Mouse (Mus musculus): Measurements from ENCODE around the gene Wapl.
A peak's percentile ranks its signal among the peaks of the same experiment; 100 is the strongest.

Wapl gene

DNA sequence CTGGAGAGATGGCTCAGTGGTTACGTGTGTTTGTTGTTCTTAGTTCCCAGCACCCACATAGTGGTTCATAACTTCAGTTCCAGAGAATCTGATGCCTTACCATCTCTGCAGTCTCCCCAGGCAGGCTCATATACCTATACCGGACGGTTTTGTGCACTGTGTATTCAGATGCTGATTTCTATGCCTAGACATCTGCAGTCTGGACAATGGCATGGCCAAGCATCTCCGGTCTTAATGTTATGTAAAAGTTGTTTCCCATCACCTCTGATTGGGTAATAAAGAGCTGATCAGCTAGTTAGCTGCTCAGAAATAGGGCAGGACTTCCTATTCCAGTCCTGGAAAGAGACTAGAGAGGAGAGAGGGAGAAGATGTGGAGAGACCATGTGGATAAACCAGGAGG is 20.2 kb downstream of the Wapl start:
- DNase-seq (ENCODE audit: low read depth, low spot score), result no peak

DNA sequence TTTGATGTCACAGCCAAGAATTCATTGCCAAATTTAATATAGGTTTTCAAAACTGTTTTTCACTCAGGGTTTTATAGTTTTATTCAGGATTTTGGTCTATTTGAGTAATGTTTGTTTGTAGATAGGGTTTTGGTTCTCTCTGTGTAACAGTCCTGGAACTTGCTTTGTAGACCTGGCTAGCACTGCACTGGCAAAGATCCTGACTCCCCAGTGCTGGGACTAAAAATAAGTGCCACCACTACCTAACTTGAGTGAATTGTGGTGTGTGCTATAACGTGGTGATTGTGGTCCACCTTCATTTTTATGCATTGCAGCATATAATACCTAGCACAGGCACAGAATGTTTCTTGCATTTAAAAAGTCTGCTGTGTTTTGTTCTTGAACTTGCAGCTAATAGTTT is 23.6 kb downstream of the Wapl start:
- DNase-seq (ENCODE audit: low read depth, low spot score), result no peak

DNA sequence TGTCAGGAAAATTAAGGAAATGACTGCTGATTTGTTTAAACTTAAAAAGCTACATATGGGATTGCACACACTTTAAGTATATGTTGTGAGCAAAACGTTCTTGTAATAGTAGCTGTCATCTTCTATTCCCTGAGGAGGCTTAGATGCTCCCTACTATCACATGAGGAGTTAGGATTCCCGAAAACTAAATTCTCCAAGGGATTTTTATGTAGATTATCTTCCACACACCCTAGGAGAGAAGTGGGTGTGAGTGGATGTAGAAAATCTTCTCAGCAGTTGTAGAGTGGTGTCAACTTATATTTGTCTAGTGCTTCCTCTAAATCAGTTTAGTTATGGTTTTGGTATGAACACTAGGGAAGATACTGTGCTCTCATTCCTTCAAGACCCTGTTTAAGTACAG is 36.5 kb downstream of the Wapl start:
- DNase-seq (ENCODE audit: low read depth, low spot score), result no peak

DNA sequence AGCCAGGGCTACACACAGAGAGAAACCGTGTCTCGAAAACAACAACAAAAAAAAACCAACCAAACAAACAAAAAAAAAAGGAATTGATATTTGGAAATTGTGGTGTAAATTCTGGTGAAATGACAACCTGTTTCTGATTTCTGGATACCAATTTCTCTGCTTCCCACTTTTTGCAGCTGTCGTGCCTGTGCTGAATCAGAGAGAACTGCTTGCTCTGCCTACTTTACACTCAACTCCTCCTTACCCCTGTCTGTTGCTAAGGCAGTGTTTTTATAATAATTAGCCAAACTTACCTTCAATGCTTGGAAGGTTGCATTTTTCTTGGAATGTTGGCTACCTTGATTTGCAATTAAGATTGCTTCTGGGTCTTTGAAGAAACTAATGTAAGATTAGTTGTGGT is 38.3 kb downstream of the Wapl start:
- DNase-seq (ENCODE audit: low read depth, low spot score), result no peak

DNA sequence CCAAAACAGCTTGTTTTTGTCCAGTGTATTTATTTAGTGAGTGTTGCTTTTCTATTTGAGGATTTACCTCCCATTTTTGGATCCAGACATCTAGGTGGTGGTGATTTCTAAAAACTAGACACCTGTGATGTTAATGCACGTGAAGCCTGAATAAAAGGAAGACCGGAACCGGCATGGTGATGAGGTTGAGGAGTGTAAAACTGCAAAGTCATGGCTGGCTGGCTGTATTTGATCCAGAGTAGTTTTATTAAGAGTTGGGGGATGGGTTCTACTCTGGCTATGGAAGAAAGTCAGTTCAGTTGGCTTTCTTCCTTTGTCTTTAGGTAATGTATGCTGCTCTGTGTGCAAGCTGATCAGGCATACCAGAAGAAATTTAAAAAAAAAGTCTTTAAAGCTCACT is 39.1 kb downstream of the Wapl start:
- no peak for DNase-seq (ENCODE audit: low read depth, low spot score)

DNA sequence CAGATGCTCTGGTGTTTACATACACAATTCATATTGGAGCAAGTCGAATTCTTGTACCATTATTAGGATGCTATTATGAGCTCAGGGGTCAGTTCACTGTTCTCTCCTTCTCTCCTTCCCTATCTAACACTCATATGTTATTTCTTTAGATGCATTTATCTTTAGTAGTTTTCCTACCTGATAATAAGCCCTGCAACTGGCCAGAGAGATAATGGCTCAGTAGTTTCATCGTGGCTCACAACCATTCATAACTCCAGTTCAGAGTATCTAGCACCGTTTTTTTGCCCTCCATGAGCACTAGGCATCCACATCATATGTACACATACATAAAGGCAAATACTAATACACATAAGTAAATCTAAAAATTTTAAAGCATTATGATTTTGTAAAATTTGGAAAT is 44.4 kb downstream of the Wapl start:
- DNase-seq (ENCODE audit: low read depth, low spot score), result no peak

DNA sequence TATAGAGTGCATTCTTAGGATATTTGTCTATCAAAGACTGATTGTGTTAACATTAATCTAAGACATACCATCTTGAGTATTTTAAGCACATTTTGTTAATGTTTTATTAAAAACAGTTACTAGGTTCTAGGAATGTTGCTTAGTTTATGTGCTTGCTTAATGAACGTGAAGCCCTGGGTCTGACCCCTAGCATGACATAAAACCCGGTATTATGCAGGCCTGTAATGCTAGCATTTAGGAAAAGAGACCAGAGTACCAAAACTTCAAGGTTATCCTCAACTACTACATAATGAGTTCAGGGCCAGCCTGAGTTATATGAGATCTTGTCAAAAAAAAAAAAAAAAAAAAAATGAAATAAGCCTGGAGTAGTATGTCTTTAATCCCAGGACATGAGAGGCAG is 54.0 kb downstream of the Wapl start:
- no peak for DNase-seq (ENCODE audit: low read depth, low spot score)

DNA sequence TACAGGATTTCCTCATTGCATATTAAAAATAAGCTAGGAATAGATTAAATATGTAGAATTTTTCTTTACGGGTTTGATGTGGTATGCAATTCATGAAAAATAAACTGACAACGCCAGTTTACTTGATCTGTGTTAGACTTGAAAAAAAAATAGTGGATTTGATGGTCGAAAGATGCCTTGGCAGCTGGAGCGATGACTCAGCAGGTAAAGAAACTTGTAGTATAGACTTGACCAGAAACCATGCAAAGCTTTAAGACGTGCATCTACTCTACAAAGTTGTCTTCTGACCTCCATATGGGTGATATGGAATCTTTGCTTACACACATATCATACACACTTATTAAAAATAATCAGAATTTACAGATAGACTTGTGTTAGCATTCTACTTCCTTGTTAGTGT is 61.7 kb downstream of the Wapl start:
- no peak for DNase-seq (ENCODE audit: low read depth, low spot score)

DNA sequence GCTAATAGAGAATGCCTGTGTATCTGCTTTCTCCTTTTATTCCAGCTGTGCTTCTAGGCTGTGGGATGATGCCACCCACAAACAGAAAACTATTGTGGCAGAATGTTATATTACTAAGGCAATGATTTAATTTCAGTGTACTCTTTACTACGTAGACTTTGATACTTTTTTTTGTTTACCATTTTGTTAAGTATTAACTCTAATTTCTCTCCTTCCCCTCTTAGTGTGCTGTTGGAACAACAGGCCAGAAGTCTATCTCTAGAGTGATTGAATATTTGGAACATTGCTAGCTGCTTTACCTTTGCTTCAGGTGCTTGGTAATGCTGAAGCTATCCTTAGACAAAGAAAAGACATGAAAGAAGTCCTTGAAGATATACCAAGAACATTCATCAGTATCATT is 71.7 kb downstream of the Wapl start:
- no peak for DNase-seq (ENCODE audit: low read depth, low spot score)

DNA sequence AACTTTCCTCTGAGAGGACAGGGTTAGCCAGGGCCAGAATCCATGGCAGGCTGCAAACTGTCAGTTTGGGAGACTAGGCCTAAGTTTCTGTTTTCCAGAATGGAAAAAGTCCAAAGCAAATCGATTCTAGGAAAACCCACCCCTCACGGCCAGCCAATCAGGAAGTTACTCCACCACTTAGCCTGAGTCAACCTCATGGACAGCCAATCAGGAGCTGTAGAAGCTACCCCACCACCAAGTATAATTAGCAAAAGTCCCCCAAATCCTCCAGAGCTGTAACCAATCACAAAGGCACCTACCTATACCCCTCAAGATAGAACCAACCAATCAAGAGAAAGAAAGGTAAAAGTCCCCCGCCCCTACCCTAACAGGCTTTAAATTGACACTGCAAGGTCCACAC is 82.0 kb downstream of the Wapl start:
- no peak for DNase-seq (ENCODE audit: low read depth, low spot score)

DNA sequence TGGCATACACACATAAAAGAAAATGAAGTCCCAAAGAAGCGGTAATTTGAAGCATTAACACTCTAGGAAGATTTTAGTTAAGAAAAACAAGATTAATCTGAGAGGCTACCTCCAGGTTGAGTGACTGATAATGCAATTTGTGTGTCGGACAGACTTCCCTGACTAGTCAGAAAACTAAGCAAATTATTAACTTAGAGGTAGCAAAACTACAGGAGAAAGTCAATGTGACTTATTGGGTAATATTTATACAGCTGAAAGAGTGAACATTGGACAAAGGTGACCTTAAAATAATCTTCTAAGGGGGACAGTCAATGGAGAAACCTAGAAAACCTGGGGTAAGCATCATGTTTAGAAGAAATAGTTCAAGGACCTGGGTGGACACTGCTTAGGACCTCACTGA is 86.2 kb downstream of the Wapl start:
- no peak for DNase-seq (ENCODE audit: low read depth, low spot score)

DNA sequence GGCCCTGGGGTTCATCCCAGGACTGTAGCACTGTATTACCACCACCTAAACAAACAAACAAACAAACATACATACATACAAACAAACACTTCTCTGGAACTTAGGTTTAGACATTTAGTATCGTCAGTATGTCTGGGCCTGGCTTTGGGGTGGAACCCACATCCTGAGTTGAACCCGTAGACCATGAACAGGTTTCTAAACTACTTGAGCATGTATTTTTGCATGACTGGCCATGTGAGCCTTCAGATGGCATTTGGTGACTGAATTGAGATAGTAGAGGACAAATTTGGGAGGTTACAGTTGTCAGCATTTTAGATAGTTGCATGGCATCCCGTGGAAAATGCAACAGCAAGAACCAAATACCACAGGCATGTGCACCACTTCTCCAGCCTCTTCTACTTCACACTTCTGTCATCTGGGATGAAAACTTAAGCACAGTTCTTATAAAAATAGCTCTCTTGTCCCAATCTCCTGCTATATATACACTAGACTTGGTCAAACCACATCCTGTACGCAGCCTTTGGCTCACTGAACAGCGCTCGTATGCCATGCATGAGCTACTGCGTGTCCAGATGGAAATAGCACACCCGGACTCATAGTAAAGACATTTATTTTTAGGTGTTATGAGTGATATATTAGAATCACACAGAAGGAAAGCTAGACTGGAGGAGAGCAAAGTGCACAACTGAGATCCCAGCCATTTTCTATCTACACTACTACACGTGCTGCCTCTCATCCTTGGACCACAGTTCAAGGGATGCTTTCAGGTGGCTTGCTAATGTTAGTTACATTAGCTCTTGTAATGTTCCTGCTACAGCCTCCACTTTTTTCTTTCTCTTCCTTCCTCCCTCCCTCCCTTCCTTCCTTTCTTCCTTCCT is 87.6 kb downstream of the Wapl start:
- no peak for DNase-seq (ENCODE audit: low read depth, low spot score)

DNA sequence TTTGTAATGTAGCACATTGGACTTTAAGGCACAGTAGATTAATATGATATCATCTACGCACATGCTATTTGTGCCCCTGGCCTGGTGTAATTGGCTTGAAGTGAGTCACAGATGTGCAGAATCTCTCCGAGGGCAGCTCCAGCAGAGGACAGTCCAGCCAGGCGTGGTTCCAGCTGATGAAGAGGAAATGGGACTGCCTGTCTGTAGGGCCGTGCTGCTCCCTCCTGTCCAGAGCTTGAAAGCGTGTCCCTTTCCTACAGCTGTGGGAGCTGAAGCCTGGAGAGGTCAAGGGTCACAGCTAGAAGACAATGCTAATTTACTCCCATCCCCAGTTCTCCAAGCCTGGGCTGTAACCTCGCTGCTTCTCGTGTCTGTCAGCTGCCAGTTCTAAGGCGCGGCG is 89.0 kb downstream of the Wapl start:
- no peak for DNase-seq (ENCODE audit: low read depth, low spot score)

DNA sequence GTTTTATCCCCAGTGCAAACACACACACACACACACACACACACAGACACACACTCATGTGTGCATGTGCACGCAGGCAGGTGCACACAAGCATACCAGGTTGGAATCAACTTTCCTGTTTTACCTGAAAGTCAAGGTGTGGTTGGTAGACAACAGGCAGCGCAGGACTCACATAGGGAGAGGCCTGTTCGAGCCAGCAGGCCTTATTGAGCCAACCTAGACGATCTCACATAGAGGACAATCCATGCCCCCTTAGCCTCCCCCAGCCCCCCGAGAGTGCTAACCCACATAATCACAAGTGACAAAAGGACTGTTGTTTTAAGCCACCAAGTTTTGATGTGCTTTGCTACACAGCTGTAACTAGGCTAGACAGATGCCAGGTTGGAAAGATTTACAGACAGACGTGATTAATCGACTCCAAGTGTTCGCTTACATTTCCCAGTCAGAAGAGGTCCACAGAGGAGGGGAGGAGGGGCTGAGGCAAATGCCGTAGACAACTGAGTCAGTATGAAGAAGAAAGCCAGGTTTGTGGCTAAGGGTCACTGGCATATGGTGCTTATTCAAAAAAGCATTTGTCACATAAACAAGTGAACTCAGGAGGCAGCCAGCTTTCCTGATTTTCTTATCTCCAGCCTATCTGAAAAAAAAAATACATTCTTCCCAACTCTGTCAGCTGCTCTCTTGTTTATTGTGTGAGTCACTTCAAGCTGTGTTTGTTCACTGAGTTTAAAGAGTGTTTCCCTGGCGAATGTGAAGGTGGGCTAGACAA is 90.2 kb downstream of the Wapl start:
- DNase-seq (ENCODE audit: low read depth, low spot score), result no peak

DNA sequence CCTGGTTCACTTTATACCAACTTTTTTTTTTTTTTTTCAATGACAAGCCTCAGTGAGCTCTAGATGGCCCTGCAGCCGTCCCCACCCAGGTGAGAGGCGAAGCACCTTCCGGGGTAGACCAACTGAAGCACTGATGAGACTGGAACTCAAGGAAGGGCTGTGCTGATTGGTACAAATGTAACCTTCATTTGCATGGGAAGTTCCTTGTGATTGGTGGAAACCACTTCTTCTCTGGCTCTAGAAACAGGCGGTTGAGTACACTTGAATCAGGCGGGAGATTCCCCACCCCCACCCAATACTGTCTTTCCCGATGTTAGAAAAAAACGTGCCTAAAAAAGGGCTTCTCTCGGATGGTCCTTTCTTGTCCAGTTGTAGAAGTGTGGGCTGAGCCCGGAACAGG is 91.2 kb downstream of the Wapl start:
- DNase-seq (ENCODE audit: low read depth, low spot score), result no peak

DNA sequence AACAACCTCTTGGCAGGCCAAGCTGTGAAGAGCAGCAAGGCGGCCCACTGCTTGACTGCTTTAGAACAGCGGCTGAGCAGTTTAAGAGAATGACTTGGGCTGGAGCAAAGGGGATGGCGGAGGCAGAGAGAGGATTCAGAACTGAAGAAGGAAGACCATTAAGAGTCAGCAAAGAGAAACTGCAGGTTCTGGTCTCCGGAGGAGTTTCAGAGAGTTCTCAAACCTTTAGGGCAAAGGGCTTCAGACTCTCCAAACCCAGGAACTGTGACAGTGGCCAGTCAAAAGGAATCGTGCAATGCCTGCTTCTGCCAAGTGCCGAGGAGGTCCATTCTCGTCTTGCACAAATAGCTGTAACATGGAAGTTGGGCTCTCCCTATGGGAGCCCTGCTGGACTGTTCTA is 91.7 kb downstream of the Wapl start:
- DNase-seq (ENCODE audit: low read depth, low spot score), result no peak

DNA sequence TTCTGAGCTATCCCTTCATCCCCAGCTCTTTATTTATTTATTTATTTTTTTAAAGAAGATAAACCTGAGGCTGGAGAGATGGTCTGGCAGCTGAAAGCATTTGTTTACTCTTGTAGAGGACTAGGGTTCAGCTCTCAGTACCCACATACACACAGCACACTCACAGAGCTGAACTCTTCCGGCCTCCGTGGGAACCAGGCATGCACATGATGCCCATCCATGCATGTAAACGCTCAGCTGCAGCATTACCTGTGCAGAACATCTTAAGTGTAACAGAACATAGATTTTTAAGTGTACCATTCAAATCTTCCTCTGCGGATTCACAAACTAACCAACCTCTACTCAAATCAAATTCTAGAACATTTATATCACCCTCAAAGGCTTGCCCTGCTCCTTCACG is 92.5 kb downstream of the Wapl start:
- DNase-seq (ENCODE audit: low read depth, low spot score), result no peak

DNA sequence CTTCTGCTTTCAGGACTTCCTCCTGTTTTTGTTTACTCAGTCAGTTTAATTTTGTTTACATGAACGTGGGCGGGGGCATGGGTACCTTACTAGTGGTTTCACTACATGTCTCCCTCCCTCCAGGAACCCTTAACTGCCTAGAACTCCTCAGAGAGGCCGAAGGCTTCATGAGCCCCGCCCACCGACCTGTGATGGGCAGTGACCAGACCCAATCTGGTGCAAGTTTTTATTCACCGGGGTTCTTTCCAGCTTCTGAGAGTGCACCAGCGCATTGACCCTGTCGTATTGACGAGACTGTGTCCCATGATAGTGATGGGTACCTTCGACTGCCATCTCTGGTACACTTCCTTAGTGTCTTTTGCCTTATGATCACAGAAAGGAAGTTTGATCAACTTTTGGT is 94.6 kb downstream of the Wapl start:
- no peak for DNase-seq (ENCODE audit: low read depth, low spot score)

DNA sequence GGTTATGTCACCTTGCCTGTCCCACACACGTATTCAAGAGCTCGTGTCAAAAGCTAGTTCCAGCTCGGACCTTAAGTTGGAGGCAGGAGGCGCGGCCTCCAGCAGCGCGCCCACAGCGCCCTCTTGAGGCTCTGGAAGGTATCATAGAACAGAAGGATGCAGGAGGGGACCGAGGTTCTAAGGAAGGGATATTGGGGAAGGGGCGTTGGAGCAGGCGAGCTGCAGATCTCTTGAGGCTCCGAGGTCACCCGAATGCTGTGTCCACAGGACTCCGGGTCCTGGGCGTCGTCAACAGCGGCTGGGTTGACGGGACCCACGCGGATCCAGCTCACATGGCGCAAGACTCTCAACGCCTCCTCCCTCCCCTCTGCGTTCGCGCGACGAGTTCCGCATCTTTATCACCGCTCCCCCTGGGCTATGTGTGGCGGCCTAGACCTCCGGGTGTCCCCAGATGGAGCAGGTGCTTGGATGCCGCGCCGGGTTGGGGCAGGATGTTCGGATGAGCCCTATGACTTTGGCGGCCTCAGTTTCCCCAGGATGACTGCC is 95.4 kb downstream of the Wapl start:
- peak; percentile 22 for DNase-seq (ENCODE audit: low read depth, low spot score)

DNA sequence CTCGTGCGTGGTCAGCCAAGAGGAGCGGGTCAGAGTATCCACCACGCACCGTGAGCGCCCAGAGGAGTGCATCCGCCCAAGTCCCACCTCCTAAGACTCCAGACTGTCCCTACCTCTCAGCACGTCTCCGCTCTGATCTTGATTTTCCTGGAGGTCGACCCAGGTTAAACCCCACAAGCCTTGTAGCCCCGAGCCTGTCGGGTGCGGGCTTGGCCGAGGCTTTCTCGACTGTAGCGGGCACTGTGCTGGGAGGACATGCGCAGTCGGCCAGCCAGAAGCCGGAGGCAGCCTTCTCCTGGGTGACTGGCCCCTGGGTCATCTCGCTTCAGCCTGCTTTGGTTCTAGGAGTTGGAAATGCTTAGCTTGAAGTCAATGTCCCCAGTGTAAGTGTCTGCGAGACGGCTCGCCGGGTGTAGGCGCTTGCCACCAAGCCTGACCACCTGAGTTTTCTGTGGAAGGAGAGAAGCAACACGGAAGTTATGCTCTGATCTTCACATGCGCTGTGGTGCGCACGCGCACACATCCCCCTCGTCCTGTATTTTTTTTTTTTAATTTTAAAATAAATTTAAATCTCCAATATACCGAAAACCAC is 95.9 kb downstream of the Wapl start:
- DNase-seq (ENCODE audit: low read depth, low spot score), result peak; percentile 10

DNA sequence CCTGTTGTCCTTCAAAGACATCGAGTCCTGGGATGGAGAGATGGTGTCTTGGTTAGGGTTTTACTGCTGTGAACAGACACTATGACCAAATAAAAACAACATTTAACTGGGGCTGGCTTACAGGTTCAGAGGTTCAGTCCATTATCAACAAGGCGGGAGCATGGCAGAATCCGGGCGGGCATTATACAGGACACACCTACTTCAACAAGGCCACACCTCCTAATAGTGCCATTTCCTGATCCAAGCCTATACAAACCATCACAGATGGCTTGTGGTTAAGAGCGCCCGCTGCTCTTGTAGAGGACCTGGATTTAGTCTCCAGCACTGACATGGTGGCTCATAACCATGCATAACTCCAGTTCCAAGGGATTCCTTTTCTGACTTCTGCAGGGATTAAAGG is 96.7 kb downstream of the Wapl start:
- no peak for DNase-seq (ENCODE audit: low read depth, low spot score)

DNA sequence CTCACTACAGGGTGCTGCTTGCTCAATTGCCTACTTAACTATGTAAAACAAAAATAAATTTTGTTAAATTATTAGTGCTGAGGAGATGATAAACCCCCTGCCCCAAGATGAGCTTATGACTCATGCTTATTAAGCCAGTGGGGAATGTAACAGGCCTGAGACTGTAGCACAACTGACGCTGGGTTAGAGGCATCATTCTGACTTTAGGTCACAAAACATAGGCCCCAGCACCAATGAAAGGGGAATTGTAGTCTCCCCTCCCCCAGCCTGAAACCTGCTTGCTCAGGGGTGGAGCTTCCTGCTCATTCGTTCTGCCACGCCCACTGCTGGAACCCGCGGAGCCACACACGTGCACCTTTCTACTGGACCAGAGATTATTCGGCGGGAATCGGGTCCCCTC is 97.9 kb downstream of the Wapl start:
- DNase-seq (ENCODE audit: low read depth, low spot score), result no peak

DNA sequence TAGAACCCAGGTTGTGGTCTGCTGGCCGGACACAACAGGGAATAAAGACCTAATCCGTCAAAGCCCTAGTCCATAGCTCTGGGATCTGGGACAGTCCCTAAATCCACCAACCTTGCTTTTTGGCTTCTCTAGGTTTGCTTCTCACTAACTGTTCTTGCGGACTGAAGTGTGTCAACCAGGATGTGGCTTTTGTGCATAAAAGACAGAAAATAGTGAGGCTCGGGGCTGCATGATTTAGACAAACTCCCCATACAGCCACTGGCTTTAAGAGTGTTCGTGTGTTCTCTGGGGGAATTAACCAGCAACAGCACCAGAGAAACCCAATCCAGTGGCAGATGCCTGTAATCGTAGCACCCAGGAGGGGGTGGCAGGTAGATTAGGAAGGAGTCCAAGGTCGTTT is 98.4 kb downstream of the Wapl start:
- DNase-seq (ENCODE audit: low read depth, low spot score), result no peak

All from brain, embryonic 18.5 days (tissue).